Mouse (Mus musculus) embryonic fibroblast, embryonic 13.5 days (primary cell): ENCODE data around the gene Tmem156.

ENCODE experiments used
- CTCF ChIP-seq: IDR thresholded peaks from 2 replicates; pipeline ENCODE4 v1.5.1; 2011; ENCODE audit warnings: mild to moderate bottlenecking, control low read depth, low read length, moderate library complexity, borderline replicate concordance; ENCODE audit not compliant: insufficient read depth
- POLR2A ChIP-seq: IDR thresholded peaks from 2 replicates; pipeline ENCODE4 v1.6.1; 2011; ENCODE audit warnings: low read depth, mild to moderate bottlenecking, control low read depth, low read length, moderate library complexity

GRCm38 (mm10) chr5:65128481-65128880 lies 36.5 kb upstream of the Tmem156 start:
- TF ChIP-seq CTCF (no peak), POLR2A (no peak)
